Mouse (Mus musculus) adrenal gland, postnatal 14 days (tissue): Measurements from ENCODE around the gene Tanc2. TPM values are rescaled to one million over a fixed set of nuclear protein-coding genes. Genes with fewer than 3 reads are reported as not detected.
A peak's percentile ranks its signal among the peaks of the same experiment; 100 is the strongest.

Source experiments
- DNase-seq: peaks from one replicate; pipeline ENCODE4 v3.0.0; 2021; ENCODE audit warnings: mixed read lengths
- microRNA-seq, 2 experiments: library from miRNA; unstranded; fragments of <30 nt; microRNA quantifications; one replicate each; pipeline ENCODE4 v1.2.0; 2021
- total RNA-seq: library from RNA; stranded (reverse); gene quantifications from 2 replicates; pipeline ENCODE4 v1.2.3, GENCODE M21; 2021

The Tanc2 gene
- total RNA-seq, 1 experiment from 2014 or later: 18.1 TPM

DNA sequence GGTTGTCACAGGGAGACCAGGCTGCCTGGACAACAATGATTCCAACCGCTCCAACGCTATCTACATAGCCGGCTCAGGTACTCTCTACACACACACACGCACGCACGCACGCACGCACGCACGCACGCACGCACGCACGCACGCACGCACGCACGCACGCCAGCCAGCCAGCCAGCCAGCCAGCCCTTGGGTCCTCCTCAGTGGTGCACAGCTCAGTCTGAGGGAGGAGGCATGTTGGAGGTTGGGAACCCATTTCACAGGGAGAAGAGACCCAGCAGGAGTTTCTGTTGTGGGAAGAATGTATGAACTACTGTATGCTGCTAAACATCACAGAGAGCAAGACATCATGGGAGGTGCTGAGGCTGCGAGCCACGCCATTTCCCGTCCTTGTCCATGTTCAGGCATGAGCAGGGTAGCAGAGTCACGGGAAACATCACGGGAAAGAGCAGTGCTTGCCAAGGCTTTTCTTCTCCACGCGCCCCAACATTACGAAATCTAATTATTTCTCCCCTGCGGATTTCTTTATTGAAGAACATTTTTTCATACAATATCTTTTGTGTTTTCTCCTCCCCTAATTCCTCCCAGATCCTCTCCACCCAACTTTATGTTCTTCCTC, 366.1 kb downstream of the Tanc2 start:
- no peak for DNase-seq

DNA sequence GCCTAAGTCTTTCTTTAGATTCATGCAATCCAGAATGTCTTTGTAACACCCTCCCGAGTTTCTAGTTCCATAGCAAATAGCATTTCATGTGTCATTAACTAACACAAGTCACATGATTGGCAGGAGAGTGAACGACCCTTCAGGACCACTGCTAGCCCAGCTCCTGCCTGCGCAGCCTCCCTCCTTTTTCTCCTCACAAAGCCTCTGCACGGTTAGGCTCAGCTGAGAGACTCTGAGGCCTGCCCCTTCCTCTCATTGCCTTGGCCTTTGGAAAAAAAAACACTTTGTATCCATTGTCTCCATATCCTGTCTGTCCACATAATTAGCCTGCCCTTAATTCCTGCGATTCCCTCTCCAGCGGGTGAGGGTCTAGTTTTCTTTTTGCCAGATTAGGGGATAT, 367.7 kb downstream of the Tanc2 start:
- no peak for DNase-seq

GRCm38 (mm10) chr11:105958566-105958965, 368.8 kb downstream of the Tanc2 start:
- DNase-seq: no peak

GRCm38 (mm10) chr11:105959355-105959754, 369.6 kb downstream of the Tanc2 start:
- DNase-seq: no peak

DNA sequence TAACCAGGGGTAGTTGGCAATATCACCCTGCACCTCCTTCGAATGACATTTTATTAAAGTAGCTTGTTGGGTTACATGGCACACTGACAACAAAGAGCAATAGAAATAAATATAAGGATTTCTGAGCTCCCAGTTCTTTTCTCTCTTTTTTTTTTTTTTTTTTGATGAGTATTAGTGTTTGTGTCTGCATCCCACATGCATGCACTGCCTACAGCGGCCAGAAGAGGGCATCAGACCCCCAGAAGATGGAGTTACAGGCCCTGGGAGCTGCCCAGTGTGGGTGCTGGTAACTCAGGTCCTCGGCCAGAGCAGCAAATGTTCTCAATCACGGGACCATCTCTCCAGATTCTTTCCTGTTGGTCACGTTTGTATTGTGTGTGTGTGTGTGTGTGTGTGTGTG, 374.9 kb downstream of the Tanc2 start:
- DNase-seq: no peak

- no peak for DNase-seq
Observed at GRCm38 (mm10) chr11:105966288-105966687, 376.5 kb downstream of the Tanc2 start.

DNA sequence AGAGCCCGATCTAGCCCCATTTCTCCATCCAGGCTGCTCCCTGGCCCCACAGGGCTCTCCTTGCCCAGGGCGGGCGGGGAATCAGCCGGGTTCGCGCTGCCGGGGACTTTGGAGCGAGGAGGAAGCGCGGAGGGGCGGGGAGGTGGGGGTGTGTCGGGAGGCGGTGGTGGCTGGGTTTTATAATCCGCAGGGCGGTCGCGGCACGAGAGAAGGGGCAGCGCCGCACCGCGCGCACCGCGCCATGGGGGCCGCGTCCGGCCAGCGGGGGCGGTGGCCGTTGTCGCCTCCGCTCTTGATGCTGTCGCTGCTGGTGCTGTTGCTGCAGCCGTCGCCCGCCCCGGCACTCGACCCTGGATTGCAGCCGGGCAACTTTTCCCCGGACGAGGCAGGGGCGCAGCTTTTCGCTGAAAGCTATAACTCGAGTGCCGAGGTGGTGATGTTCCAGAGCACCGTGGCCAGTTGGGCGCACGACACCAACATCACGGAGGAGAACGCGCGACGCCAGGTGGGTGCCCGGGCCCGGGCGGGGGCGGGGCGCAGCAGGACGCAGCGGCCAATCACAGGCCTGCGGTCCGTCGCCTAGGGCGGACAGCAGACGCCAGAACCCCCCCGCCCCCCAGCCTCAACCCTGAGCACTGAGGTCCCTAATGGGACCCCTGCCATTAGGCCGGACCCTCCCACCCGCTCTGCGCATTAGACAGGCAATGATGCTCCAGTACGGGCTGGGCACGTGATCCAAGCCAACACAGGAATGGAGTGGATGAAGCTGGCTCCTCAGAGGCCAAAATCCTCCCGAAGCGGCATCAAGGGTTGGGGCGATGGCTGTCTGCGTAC, 378.2 kb downstream of the Tanc2 start, which contains the start of gene Ace:
TSS of gene Ace (plus strand) at position 205 of the 834 bp plus-strand sequence.
- peak; percentile 63 for DNase-seq

DNA sequence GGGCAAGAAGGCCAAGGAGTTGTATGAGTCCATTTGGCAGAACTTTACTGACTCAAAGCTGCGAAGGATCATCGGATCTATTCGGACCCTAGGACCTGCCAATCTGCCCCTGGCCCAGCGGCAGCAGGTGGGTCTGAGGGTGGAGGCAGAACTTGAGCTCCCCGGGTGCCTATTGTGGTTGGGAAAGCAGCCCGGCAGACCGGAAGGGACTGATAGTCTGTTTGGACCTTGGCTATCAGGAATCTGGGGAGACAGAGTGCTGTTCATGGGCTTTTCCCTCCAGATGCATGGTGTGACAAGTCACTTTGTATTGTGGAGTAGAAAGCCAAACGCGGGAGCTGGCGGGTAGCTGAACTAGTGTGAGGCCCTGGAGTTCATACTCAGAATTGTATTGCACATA, 379.2 kb downstream of the Tanc2 start:
- DNase-seq: no peak

DNA sequence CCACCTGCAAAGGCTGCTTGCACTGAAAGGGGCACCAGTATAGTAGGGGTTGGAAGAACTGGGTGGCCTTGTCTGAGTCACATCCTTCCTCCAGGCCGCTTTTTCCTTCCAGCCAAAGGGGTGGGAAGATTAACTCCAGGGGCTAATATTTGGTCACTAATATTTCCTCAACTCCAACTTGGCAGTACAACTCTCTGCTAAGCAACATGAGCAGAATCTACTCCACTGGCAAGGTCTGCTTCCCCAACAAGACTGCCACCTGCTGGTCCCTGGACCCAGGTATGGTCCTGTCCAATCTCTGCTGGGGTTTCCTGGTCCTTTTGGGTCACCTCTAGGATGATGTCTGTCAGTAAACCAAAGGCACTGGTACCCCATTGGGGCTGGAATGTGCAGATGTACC, 379.7 kb downstream of the Tanc2 start:
- DNase-seq: peak; percentile 77

GRCm38 (mm10) chr11:105974593-105974992, 384.8 kb downstream of the Tanc2 start:
- peak; percentile 41 for DNase-seq

DNA sequence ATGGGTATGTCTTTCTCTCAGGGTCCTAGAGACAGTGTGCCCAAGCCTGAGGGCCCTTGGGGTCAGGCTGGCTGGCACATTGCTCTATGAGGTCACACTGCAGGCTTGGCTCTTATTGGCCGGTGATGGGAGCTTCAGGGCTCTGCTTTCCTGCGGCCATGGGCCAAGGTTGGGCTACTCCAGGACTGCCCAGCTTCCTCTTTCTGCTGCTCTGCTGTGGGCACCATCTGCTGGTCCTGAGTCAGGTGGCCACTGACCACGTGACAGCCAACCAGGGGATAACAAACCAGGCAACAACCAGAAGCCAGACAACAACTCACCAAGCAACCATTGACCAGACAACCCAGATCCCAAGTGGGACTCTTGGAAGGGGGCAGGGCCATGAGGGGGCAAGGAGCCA, 385.3 kb downstream of the Tanc2 start:
- DNase-seq: no peak

DNA sequence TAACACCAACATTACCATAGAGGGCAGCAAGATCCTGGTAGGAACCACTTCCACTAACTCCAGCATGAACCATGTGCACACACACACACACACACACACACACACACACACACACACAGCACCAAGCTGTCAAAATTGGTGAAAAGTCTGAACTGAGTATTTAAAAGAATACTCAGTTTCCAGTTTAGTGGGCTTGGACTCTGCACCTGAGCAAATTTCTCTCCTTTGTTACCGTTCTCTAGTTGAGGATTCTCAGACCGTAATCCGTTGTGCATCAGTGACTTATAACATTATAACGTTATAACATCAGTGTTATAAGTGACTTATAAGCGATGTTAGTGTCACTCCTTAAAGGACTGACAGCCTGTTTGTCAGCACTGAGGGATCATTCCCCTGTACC, 385.9 kb downstream of the Tanc2 start:
- DNase-seq: no peak

- DNase-seq: no peak
Observed at GRCm38 (mm10) chr11:105978232-105978631, 388.4 kb downstream of the Tanc2 start.

DNA sequence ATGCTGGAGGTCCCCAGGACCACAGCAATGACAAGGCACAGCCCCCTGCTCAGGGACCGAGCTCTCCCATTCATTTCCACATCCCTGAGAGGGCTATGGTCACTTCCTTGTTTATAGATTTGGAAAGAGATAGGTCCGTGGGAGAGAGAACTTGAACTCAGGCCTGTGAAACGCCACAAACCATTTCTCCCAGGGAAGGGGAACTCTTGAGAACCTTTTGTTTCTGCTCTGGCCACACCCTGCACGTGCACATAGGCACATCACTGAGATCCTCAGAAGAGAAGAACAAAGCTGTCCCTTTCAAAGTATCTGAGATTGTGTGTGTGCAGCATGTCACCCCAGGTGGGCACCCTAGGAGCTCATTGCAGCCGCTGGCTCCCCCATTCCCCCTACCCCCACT, 388.8 kb downstream of the Tanc2 start:
- no peak for DNase-seq

Small RNAs within 50 kb of the gene (microRNA-seq; reads per million reads assigned to microRNA genes)
- 0 reads per million in 2 experiments for gene Gm23990

Other genes with a start within 250 kb of the Tanc2 start
- gene March10, start 133.3 kb upstream of the Tanc2 start, total RNA-seq: not detected in 2 replicates